Mouse (Mus musculus): Measurements from ENCODE around the gene Magi1. TPM values are rescaled to one million over a fixed set of nuclear protein-coding genes. Genes with fewer than 3 reads are reported as not detected.

Gene Magi1
- polyA plus RNA-seq, 1 experiment = 39.5 TPM

DNA sequence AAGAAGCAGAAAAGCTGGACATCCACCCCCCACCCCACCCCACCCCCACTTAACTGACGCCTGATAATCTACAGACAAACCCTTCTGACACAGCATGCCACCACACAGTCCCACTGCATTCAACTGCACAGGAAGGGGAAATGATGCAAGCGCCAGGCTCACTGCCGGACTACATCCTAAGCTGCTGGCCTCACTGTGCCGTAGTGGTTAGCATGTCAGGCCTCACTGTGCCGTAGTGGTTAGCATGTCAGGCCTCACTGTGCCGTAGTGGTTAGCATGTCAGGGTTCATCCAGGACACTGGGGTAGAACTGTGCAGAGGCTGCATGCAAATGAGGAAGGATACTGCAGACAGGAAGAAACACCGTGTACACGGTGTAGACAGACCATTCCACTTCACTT, 29.8 kb downstream of the Magi1 start:
- 82% methylated on average over 8 of the region's 8 CpGs for WGBS
- no peaks in the 10 kb centered on the region for H3K4me1 ChIP-seq (ENCODE audit: control insufficient read depth, insufficient read depth, low read length)
- DNase-seq = no peak
- H3K4me3 ChIP-seq (replicated peaks; ENCODE audit: insufficient read depth, low read depth, low read length) = no peak overlapping the region
- no peaks in the 10 kb centered on the region for H3K27me3 ChIP-seq (ENCODE audit: control insufficient read depth, insufficient read depth, low read length)
- TF ChIP-seq POLR2A (IDR thresholded peaks at IDR 0.05; ENCODE audit: borderline replicate concordance, insufficient read depth, low read length) = no peak
- TF ChIP-seq CTCF (IDR thresholded peaks at IDR 0.05; ENCODE audit: borderline replicate concordance, insufficient read depth, low read depth, low read length) = no peak
- no peak overlapping the region for H3K27ac ChIP-seq (ENCODE audit: insufficient read depth, low read length)

DNA sequence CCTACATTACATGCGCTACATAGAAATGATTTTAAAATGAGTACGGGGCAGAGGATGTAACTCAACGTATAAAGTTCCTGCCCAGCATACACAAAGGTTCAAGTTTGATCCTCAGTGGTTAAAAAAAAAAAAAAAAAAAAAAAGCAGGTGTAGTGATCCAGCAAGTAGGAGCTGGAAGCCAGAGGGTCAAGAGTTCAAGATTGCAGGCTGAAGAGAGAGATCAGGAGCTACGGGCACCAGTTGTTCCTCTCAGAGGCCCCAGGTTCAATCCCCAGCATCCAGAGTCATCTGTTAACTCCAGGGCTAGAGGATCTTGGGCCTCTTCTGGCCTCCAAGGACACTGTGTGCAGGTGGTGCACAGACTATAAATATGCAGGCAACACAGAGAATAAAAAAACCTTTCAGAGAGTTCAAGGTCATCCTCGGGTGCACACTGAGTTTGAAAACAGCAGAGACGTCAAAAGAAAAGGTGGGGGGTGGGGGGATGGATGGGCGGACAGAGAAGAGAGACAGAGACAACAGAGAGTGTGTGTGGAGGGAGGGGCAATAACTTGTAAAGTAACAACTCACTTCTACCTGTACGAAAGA, 32.3 kb downstream of the Magi1 start:
- no peak for DNase-seq
- no peaks in the 10 kb centered on the region for H3K27me3 ChIP-seq (ENCODE audit: control insufficient read depth, insufficient read depth, low read length)
- 76% methylated on average over 8 of the region's 8 CpGs for WGBS
- TF ChIP-seq POLR2A (IDR thresholded peaks at IDR 0.05; ENCODE audit: borderline replicate concordance, insufficient read depth, low read length) (no peak), CTCF (IDR thresholded peaks at IDR 0.05; ENCODE audit: borderline replicate concordance, insufficient read depth, low read depth, low read length) (no peak)
- H3K4me3 ChIP-seq (replicated peaks; ENCODE audit: insufficient read depth, low read depth, low read length) = no peak overlapping the region
- H3K27ac ChIP-seq (ENCODE audit: insufficient read depth, low read length) = no peak overlapping the region
- H3K4me1 ChIP-seq (ENCODE audit: control insufficient read depth, insufficient read depth, low read length) = no peaks in the 10 kb centered on the region

DNA sequence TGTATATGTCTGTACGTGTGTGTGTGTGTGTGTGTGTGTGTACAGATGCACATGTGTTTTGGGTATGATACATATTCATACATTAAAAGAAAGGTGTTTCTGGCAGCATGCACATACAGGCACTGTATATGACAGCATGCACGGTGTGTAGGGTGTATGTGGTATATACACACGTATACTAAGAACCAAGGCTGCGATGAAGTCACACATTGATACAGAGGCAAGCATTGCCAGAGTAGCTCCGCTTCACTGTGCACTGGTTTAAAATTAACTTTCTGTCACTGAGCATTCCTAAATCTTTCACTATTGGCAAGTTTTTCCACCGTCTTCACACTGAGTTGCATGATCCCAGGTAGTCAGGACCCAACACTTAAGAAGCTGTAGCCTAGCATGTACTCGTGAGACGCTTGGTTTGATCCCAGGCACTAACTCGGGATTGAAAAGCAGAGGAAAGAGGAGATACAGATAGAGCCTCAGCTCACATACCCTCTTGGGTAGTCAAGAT, 34.4 kb downstream of the Magi1 start:
- 96% methylated on average over 9 of the region's 9 CpGs for WGBS
- no peak overlapping the region for H3K4me3 ChIP-seq (replicated peaks; ENCODE audit: insufficient read depth, low read depth, low read length)
- H3K4me1 ChIP-seq (ENCODE audit: control insufficient read depth, insufficient read depth, low read length) = no peaks in the 10 kb centered on the region
- no peak for DNase-seq
- H3K27ac ChIP-seq (ENCODE audit: insufficient read depth, low read length) = no peak overlapping the region
- H3K27me3 ChIP-seq (ENCODE audit: control insufficient read depth, insufficient read depth, low read length) = no peaks in the 10 kb centered on the region
- TF ChIP-seq POLR2A (IDR thresholded peaks at IDR 0.05; ENCODE audit: borderline replicate concordance, insufficient read depth, low read length) (no peak), CTCF (IDR thresholded peaks at IDR 0.05; ENCODE audit: borderline replicate concordance, insufficient read depth, low read depth, low read length) (no peak)

DNA sequence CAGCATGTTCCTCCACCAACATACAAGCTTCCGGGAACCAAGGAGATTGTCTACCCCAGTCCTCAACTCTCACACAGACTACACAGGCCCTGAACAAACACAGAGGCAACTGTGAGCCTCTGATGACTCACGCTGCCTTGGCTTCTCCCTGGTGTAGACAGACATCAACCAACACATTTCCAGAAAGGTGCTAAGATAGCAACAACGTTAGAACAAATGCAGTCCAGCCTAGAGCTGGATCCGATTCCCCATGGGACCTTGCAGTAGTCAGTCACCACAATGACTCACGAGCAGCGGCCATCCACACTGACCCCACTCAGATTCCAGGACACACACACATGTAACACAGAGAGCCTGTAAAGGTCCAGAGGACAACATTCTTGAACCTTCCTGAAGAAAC, 42.5 kb downstream of the Magi1 start:
- no peaks in the 10 kb centered on the region for H3K4me1 ChIP-seq (ENCODE audit: control insufficient read depth, insufficient read depth, low read length)
- WGBS = 79% methylated on average over 6 of the region's 6 CpGs
- no peak for DNase-seq
- H3K27me3 ChIP-seq (ENCODE audit: control insufficient read depth, insufficient read depth, low read length) = no peaks in the 10 kb centered on the region
- H3K27ac ChIP-seq (ENCODE audit: insufficient read depth, low read length) = no peak overlapping the region
- no peak overlapping the region for H3K4me3 ChIP-seq (replicated peaks; ENCODE audit: insufficient read depth, low read depth, low read length)
- TF ChIP-seq CTCF (IDR thresholded peaks at IDR 0.05; ENCODE audit: borderline replicate concordance, insufficient read depth, low read depth, low read length) = no peak
- no peak for TF ChIP-seq POLR2A (IDR thresholded peaks at IDR 0.05; ENCODE audit: borderline replicate concordance, insufficient read depth, low read length)

DNA sequence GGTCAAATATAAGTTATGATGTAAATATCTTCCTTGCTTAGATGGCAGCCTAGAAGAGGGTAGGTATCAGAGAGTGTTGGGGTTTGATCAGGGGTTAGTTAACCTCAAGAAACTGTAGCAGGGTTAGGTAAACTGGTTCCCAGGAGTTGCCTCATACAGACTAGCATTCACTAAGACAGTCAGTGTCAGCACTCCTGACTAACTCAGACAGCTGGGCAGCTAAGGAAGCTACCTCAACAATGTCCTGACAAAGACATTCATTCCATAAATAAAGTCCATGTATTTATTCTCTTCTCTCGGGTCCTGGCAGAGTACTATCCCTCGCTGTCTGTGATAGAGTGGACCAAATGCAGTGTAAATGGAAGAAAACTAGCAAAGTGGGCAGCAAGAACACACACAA, 45.1 kb downstream of the Magi1 start:
- no peaks in the 10 kb centered on the region for H3K4me1 ChIP-seq (ENCODE audit: control insufficient read depth, insufficient read depth, low read length)
- WGBS = 86% methylated on average over 2 of the region's 2 CpGs
- H3K4me3 ChIP-seq (replicated peaks; ENCODE audit: insufficient read depth, low read depth, low read length) = no peak overlapping the region
- TF ChIP-seq CTCF (IDR thresholded peaks at IDR 0.05; ENCODE audit: borderline replicate concordance, insufficient read depth, low read depth, low read length) = no peak
- no peak for TF ChIP-seq POLR2A (IDR thresholded peaks at IDR 0.05; ENCODE audit: borderline replicate concordance, insufficient read depth, low read length)
- DNase-seq = no peak
- H3K27ac ChIP-seq (ENCODE audit: insufficient read depth, low read length) = no peak overlapping the region
- no peaks in the 10 kb centered on the region for H3K27me3 ChIP-seq (ENCODE audit: control insufficient read depth, insufficient read depth, low read length)

DNA sequence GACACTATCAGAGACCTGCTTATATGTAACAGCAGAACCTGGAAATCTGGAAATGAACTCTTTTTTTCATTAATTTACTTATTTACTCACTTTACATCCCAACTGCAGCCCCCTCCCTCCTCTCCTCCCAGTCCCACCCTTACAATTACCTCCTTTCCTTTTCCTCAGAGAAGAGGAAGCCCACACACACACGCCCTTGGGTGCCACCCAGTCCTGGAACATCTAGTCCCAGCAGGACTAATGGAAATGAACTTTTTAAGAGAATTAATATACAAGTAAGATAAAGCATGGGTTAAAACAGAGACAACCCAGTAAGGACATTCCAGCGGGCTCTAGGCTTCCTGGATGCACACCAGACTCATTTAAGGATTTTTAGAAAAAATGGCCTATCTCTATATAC, 46.8 kb downstream of the Magi1 start:
- no peak for TF ChIP-seq CTCF (IDR thresholded peaks at IDR 0.05; ENCODE audit: borderline replicate concordance, insufficient read depth, low read depth, low read length)
- no peak for TF ChIP-seq POLR2A (IDR thresholded peaks at IDR 0.05; ENCODE audit: borderline replicate concordance, insufficient read depth, low read length)
- Histone ChIP-seq H3K4me1 (ENCODE audit: control insufficient read depth, insufficient read depth, low read length) (peaks cover under 1% of the 10 kb centered on the region; the same call in 1 of the 2 replicates), H3K27ac (ENCODE audit: insufficient read depth, low read length) (no peak overlapping the region), H3K4me3 (replicated peaks; ENCODE audit: insufficient read depth, low read depth, low read length) (no peak overlapping the region), H3K27me3 (ENCODE audit: control insufficient read depth, insufficient read depth, low read length) (no peaks in the 10 kb centered on the region)
- WGBS = 90% methylated on average over 2 of the region's 2 CpGs
- DNase-seq = no peak

DNA sequence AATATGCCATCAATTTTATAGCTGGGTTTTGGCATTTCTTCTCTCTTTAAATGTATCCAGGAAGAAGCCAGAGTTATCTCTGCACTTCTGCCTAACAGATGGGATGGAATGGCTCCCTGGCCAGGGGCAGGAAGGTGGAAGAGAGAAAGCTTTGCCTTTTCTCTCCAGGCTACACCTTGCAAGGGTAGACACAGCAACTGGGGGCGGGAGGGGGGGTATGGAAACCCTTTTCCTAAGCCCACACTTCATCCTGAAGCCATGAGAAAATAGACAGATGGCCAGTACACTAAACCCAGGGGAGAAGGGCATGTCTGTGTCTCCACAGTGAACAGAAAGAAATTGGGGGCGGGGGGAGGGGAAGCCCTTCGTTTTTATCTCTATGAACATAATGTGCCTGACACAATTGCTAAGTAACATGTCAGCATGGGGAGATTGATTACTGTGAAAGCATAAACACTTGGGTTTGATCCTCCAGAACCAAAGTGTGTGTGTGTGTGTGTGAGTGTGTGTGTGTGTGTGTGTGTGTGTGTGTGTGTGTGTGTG, 51.4 kb downstream of the Magi1 start:
- TF ChIP-seq CTCF (IDR thresholded peaks at IDR 0.05; ENCODE audit: borderline replicate concordance, insufficient read depth, low read depth, low read length) (no peak), POLR2A (IDR thresholded peaks at IDR 0.05; ENCODE audit: borderline replicate concordance, insufficient read depth, low read length) (no peak)
- peaks cover 2% of the 10 kb centered on the region; the same call in 1 of the 2 replicates for H3K4me1 ChIP-seq (ENCODE audit: control insufficient read depth, insufficient read depth, low read length)
- WGBS = 39% methylated on average over 3 of the region's 3 CpGs
- H3K27me3 ChIP-seq (ENCODE audit: control insufficient read depth, insufficient read depth, low read length) = no peaks in the 10 kb centered on the region
- no peak for DNase-seq
- no peak overlapping the region for H3K4me3 ChIP-seq (replicated peaks; ENCODE audit: insufficient read depth, low read depth, low read length)
- H3K27ac ChIP-seq (ENCODE audit: insufficient read depth, low read length) = no peak overlapping the region

DNA sequence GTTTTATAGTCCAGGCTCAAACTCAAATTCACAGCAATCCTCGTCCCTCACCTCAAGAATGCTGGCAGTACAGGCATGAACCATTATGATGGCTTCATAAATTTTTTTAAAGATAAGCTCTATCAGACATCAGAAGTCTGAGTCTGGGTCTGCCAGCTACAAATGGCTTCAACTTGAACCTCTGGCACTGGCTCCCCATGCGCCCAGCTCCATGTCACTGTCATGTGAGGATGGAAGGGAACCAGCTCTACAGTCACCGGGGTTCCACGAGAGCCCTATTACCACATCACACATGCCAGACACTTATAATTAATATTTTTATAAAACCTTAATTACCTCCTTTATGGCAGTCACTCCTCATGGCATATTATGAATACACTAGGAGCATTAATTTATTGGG, 51.9 kb downstream of the Magi1 start:
- Histone ChIP-seq H3K4me1 (ENCODE audit: control insufficient read depth, insufficient read depth, low read length) (peaks cover 2% of the 10 kb centered on the region; the same call in 1 of the 2 replicates), H3K27me3 (ENCODE audit: control insufficient read depth, insufficient read depth, low read length) (no peaks in the 10 kb centered on the region), H3K27ac (ENCODE audit: insufficient read depth, low read length) (no peak overlapping the region), H3K4me3 (replicated peaks; ENCODE audit: insufficient read depth, low read depth, low read length) (no peak overlapping the region)
- WGBS = 53% methylated on average over 4 of the region's 4 CpGs
- TF ChIP-seq CTCF (IDR thresholded peaks at IDR 0.05; ENCODE audit: borderline replicate concordance, insufficient read depth, low read depth, low read length) (no peak), POLR2A (IDR thresholded peaks at IDR 0.05; ENCODE audit: borderline replicate concordance, insufficient read depth, low read length) (no peak)
- no peak for DNase-seq

All from cerebellum, adult 2 months (tissue).